Mouse (Mus musculus) lung, embryonic 14.5 days (tissue): ENCODE data around the gene H2al1m. TPM values are rescaled to one million over a fixed set of nuclear protein-coding genes. Genes with fewer than 3 reads are reported as not detected.
A peak's percentile ranks its signal among the peaks of the same experiment; 100 is the strongest.

Source experiments
- ATAC-seq: fragments of 200-750 bp; cut with Nextera tagmentation; 2 replicates; pipeline ENCODE4 v1.8.0; 2017; ENCODE audit warnings: mild to moderate bottlenecking, moderate TSS enrichment, moderate library complexity; ENCODE audit not compliant: insufficient read depth
- DNase-seq: peaks from one replicate; pipeline ENCODE4 v3.0.0-alpha.2; 2015
- H3K27ac ChIP-seq: fragments of 300-500 bp; sonication (generic); 2 replicates; pipeline ENCODE4 v1.5.1; 2014; ENCODE audit warnings: low read depth, mild to moderate bottlenecking, moderate library complexity
- H3K27me3 ChIP-seq: fragments of 300-500 bp; sonication (generic); 2 replicates; pipeline ENCODE4 v1.6.1; 2014; ENCODE audit warnings: low read length, control low read depth; ENCODE audit not compliant: insufficient read depth
- H3K36me3 ChIP-seq: fragments of 300-500 bp; sonication (generic); 2 replicates; pipeline ENCODE4 v1.6.1; 2014; ENCODE audit warnings: control low read depth; ENCODE audit not compliant: insufficient read depth
- H3K4me1 ChIP-seq: fragments of 300-500 bp; sonication (generic); 2 replicates; pipeline ENCODE4 v1.6.1; 2014; ENCODE audit warnings: antibody characterized with exemption, control low read depth; ENCODE audit not compliant: insufficient read depth
- H3K4me2 ChIP-seq: fragments of 300-500 bp; sonication (generic); 2 replicates; pipeline ENCODE4 v1.6.1; 2014; ENCODE audit warnings: mild to moderate bottlenecking
- H3K4me3 ChIP-seq: fragments of 300-500 bp; sonication (generic); 2 replicates; pipeline ENCODE4 v1.5.1; 2014; ENCODE audit warnings: low read depth, low read length
- H3K9ac ChIP-seq: fragments of 300-500 bp; sonication (generic); 2 replicates; pipeline ENCODE4 v1.6.1; 2014
- H3K9me3 ChIP-seq: fragments of 300-500 bp; sonication (generic); 2 replicates; pipeline ENCODE4 v1.6.1; 2016; ENCODE audit warnings: low read depth, low read length, control low read depth
- CTCF ChIP-seq: IDR thresholded peaks from 2 replicates; pipeline ENCODE4 v1.5.1; 2016; ENCODE audit warnings: antibody characterized with exemption, low read depth
- WGBS: fragments of 180-500 bp; shearing (Covaris S2); extraction: QIAGEN DNeasy Blood & Tissue Kit; methylation state at CpG from one replicate; pipeline ENCODE4 v1.1.7; 2014; 5-methylcytosine and 5-hydroxymethylcytosine counted together
- polyA plus RNA-seq: library from polyadenylated mRNA; unstranded; fragments of >200 nt; fragmentation: Nextera tagmentation; extraction: Ambion mirVana; gene quantifications from 2 replicates; pipeline ENCODE4 v1.2.1, GENCODE M21; 2014

H2al1m gene
- polyA plus RNA-seq, 1 experiment from 2014 or later: not detected

DNA sequence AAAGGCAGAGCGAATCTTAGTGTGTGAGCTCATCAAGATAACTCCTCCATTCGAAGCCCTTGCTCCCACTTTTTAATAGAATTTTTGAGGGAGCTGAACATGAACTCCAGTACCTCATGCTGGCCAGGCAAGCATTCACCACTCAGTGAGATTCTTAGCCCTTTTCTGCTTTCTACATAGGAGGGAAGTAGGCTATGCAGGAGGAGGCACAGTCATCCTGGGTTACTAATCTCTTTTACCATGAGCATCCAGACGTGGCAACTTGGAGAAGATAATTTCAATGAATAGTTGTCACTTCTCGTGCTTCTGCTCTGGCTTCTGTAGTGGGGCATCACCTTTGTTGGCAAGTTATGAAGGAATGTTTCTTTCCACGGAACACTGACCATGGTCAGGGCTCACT is 26.8 kb upstream of the H2al1m start, which contains the start of gene Gm14862:
Gm14862 (minus strand) TSS at position 134 of the 400 bp plus-strand sequence.
- H3K4me3 ChIP-seq: no peak within 1 kb of the TSS
- no peak within 1 kb of the TSS for H3K9ac ChIP-seq
- no peak within 1 kb of the TSS for H3K4me2 ChIP-seq
- H3K9me3 ChIP-seq: no peaks in the 10 kb centered on the region
- H3K27ac ChIP-seq: no peak within 1 kb of the TSS
- DNase-seq (no peak), ATAC-seq (no peak)
- WGBS: 66% methylated on average over 5 of the region's 5 CpGs
- no peaks in the 10 kb centered on the region for H3K27me3 ChIP-seq
- no peaks in the 10 kb centered on the region for H3K4me1 ChIP-seq
- no peaks in the 10 kb centered on the region for H3K36me3 ChIP-seq
- no peak for TF ChIP-seq CTCF

GRCm38 (mm10) chrX:9257831-9258230 is 25.7 kb upstream of the H2al1m start:
- Histone ChIP-seq H3K9me3 (no peaks in the 10 kb centered on the region), H3K9ac (no peak overlapping the region), H3K27me3 (no peaks in the 10 kb centered on the region), H3K4me2 (no peak overlapping the region), H3K27ac (no peak overlapping the region), H3K4me1 (no peaks in the 10 kb centered on the region), H3K36me3 (no peaks in the 10 kb centered on the region), H3K4me3 (no peak overlapping the region)
- DNase-seq: no peak
- TF ChIP-seq CTCF: no peak
- WGBS: 81% methylated on average over 7 of the region's 7 CpGs
- ATAC-seq: no peak

DNA sequence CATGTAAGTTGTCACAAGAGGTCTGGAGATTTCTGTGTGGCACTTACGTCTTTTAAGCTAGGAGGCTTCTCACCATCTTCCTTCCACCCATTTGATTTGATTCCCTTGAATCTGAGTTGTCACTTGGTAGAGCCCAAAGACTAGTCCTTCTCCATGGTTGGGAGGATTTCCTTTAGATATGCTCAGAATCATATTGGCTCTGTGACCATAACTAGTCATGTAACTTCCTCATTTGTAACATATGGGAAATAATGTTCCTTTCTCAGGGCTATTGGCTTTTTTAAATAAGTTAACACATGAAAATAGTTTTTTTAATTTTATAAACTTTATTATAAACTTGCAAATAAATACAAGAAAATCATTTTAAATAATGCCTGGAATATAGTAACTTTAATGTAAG is 24.3 kb upstream of the H2al1m start:
- Histone ChIP-seq H3K9me3 (no peaks in the 10 kb centered on the region), H3K4me3 (no peak overlapping the region), H3K27ac (no peak overlapping the region), H3K27me3 (no peaks in the 10 kb centered on the region), H3K4me1 (no peaks in the 10 kb centered on the region), H3K4me2 (no peak overlapping the region), H3K36me3 (no peaks in the 10 kb centered on the region), H3K9ac (no peak overlapping the region)
- 75% methylated on average over 1 of the region's 1 CpGs for WGBS
- no peak for TF ChIP-seq CTCF
- no peak for ATAC-seq
- no peak for DNase-seq

DNA sequence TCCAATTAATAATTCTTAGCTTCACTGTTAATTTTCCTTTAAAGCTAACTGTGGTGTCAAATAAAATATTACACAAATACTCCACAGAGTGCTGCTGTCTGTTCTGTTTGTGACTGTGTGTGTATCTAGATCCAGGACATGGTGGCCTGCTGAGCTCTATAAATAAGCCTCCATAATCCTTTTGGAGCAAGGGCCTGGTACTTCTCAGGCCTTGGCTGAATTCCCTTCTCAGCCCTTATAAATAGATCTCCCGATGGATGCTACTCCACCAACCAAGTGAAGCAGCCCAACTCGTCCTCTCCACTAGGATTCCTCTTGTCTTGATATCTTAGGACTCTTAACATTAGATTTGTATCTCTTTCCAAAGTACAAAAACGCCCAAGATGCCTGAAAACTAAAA is 12.5 kb upstream of the H2al1m start:
- Histone ChIP-seq H3K9ac (no peak overlapping the region), H3K4me1 (no peaks in the 10 kb centered on the region), H3K9me3 (no peaks in the 10 kb centered on the region), H3K36me3 (no peaks in the 10 kb centered on the region), H3K4me3 (no peak overlapping the region), H3K27ac (no peak overlapping the region), H3K27me3 (no peaks in the 10 kb centered on the region), H3K4me2 (no peak overlapping the region)
- 56% methylated on average over 3 of the region's 3 CpGs for WGBS
- ATAC-seq (no peak), DNase-seq (no peak)
- TF ChIP-seq CTCF: no peak

- no peak for DNase-seq
- Histone ChIP-seq H3K4me1 (no peaks in the 10 kb centered on the region), H3K36me3 (no peaks in the 10 kb centered on the region), H3K9ac (peak overlapping the region; percentile 48), H3K9me3 (no peaks in the 10 kb centered on the region), H3K27me3 (no peaks in the 10 kb centered on the region), H3K4me2 (peak overlapping the region; percentile 58), H3K27ac (peak overlapping the region; percentile 36; the same call in 1 of the 2 replicates), H3K4me3 (peak overlapping the region; percentile 53)
- ATAC-seq: peak; percentile 43
- no peak for TF ChIP-seq CTCF
- WGBS: 15% methylated on average over 8 of the region's 8 CpGs
Measured at GRCm38 (mm10) chrX:9271947-9272459, 11.6 kb upstream of the H2al1m start.

- Histone ChIP-seq H3K9ac (peak within 1 kb of the TSS; percentile 48), H3K4me3 (peak within 1 kb of the TSS; percentile 53), H3K9me3 (no peaks in the 10 kb centered on the region), H3K4me2 (peak within 1 kb of the TSS; percentile 58), H3K27me3 (no peaks in the 10 kb centered on the region), H3K27ac (peak within 1 kb of the TSS; percentile 36; the same call in 1 of the 2 replicates), H3K36me3 (no peaks in the 10 kb centered on the region), H3K4me1 (no peaks in the 10 kb centered on the region)
- DNase-seq (peak; percentile 72), ATAC-seq (peak; percentile 95)
- 8% methylated on average over 58 of the region's 94 CpGs for WGBS
- TF ChIP-seq CTCF: no peak
Measured at GRCm38 (mm10) chrX:9272460-9273361, 10.9 kb upstream of the H2al1m start, which contains the start of gene Xk. TSS of gene Xk (plus strand) at chrX:9272756.

- no peaks in the 10 kb centered on the region for H3K9me3 ChIP-seq
- 0 out of 2 replicates have a peak overlapping the region, but pooled peaks have one; percentile 48 for H3K9ac ChIP-seq
- no peak for TF ChIP-seq CTCF
- no peak for ATAC-seq
- no peaks in the 10 kb centered on the region for H3K27me3 ChIP-seq
- DNase-seq: no peak
- peak overlapping the region; percentile 53 for H3K4me3 ChIP-seq
- H3K36me3 ChIP-seq: no peaks in the 10 kb centered on the region
- no peak overlapping the region for H3K27ac ChIP-seq
- 53% methylated on average over 12 of the region's 12 CpGs for WGBS
- H3K4me1 ChIP-seq: no peaks in the 10 kb centered on the region
- peak overlapping the region; percentile 58 for H3K4me2 ChIP-seq
Measured at GRCm38 (mm10) chrX:9273377-9274002, 10.1 kb upstream of the H2al1m start.
